Mouse (Mus musculus): Measurements from ENCODE around the gene Npvf. TPM values are rescaled to one million over a fixed set of nuclear protein-coding genes. Genes with fewer than 3 reads are reported as not detected.
"Not testable (repeated sequence)": the region's sequence is repeated elsewhere in the genome, so short reads cannot be mapped to it uniquely, and the experiment has no call there.

Npvf gene
- polyA plus RNA-seq, 1 experiment from 2014 or later: 0.26 TPM

GRCm38 (mm10) chr6:50662925-50663583, 8.8 kb upstream of the Npvf start:
- peak; percentile 59 for ATAC-seq (replicated peaks; ENCODE audit: low FRiP score)

GRCm38 (mm10) chr6:50661729-50662128, 7.5 kb upstream of the Npvf start:
- Histone ChIP-seq H3K36me3 (no peaks in the 10 kb centered on the region), H3K27me3 (no peaks in the 10 kb centered on the region), H3K27ac (peak overlapping the region; percentile 39; the same call in 1 of the 2 replicates), H3K9me3 (replicated peaks) (no peaks in the 10 kb centered on the region), H3K4me1 (peaks cover 36% of the 10 kb centered on the region), H3K4me3 (replicated peaks) (no peak overlapping the region), H3K9ac (no peak overlapping the region), H3K4me2 (no peak overlapping the region)
- ATAC-seq (replicated peaks; ENCODE audit: low FRiP score): no peak
- 67% methylated on average over 7 of the region's 7 CpGs for WGBS

More at GRCm38 (mm10) chr6:50662925-50663583, 8.8 kb upstream of the Npvf start:
- Histone ChIP-seq H3K9ac (no peak overlapping the region), H3K27ac (peak overlapping the region; percentile 86), H3K36me3 (no peaks in the 10 kb centered on the region), H3K27me3 (no peaks in the 10 kb centered on the region), H3K4me1 (peaks cover 43% of the 10 kb centered on the region), H3K4me3 (replicated peaks) (no peak overlapping the region), H3K4me2 (no peak overlapping the region), H3K9me3 (replicated peaks) (no peaks in the 10 kb centered on the region)
- 30% methylated on average over 12 of the region's 12 CpGs for WGBS

DNA sequence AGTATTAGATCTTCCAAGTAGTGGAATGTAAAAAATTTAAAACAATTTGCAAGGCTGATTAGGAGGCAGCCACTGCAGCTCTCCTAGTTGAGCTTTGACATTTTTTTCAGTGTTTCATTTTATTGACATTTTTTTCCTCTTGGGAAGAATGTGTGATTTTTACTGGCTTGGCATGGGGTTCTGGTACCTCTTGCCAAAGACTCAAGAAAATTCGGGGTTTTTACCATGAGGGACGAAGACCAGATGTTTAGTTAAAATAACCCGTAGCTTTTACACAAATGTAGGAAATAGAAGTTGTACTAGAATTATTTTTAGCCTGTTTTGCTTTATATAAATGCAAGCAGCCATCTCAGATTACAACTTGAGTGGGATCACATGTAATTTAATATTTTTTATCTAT, 4.2 kb upstream of the Npvf start:
- H3K27me3 ChIP-seq: no peaks in the 10 kb centered on the region
- no peaks in the 10 kb centered on the region for H3K9me3 ChIP-seq (replicated peaks)
- no peak overlapping the region for H3K4me2 ChIP-seq
- H3K36me3 ChIP-seq: no peaks in the 10 kb centered on the region
- ATAC-seq (replicated peaks; ENCODE audit: low FRiP score): no peak
- 58% methylated on average over 3 of the region's 3 CpGs for WGBS
- H3K4me1 ChIP-seq: peaks cover 16% of the 10 kb centered on the region
- H3K4me3 ChIP-seq (replicated peaks): no peak overlapping the region
- no peak overlapping the region for H3K9ac ChIP-seq
- H3K27ac ChIP-seq: no peak overlapping the region

DNA sequence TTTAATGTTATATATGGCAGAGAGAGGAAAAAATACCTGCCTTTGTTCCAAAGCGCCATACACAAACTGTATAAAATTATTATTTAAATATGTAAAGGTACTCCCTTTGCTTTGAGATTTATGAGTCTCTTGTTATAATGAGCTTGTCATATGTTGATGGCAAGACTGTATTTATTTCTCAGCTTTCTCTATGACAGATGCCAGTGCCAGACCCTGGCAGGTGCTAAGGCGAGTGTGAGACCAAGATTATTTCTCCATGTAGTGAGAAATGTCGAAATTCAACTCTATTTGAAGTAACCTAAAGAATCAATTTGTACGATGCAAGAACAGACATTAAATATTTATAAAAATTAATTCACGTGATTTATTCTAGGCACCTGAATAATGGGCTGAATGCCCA, 3.8 kb upstream of the Npvf start:
- ATAC-seq (replicated peaks; ENCODE audit: low FRiP score): no peak
- no peaks in the 10 kb centered on the region for H3K36me3 ChIP-seq
- H3K27me3 ChIP-seq: no peaks in the 10 kb centered on the region
- no peak overlapping the region for H3K4me2 ChIP-seq
- no peaks in the 10 kb centered on the region for H3K9me3 ChIP-seq (replicated peaks)
- 88% methylated on average over 5 of the region's 5 CpGs for WGBS
- no peak overlapping the region for H3K27ac ChIP-seq
- peaks cover 12% of the 10 kb centered on the region for H3K4me1 ChIP-seq
- H3K4me3 ChIP-seq (replicated peaks): no peak overlapping the region
- H3K9ac ChIP-seq: no peak overlapping the region

DNA sequence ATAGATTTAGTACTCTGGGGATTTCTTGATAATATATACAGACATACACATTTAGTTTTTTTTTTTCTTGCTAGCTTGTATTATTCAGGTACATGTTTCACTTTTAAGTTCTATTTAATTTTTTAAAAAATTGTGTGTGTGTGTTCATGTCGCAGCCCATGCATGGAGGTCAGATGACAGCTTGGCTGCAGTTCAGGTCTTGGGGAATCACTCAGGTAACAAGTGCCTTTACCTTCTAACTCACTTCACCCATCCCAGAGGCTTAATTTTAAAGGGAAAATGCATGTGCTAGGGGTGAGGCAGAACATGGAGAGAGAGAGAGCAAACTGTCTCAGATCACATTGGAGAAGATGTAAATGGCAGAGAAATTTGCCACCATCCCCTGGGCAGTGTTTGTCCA, 2.2 kb upstream of the Npvf start:
- Histone ChIP-seq H3K36me3 (no peaks in the 10 kb centered on the region), H3K4me2 (no peak overlapping the region), H3K4me3 (replicated peaks) (no peak overlapping the region), H3K4me1 (peaks cover 3% of the 10 kb centered on the region), H3K9me3 (replicated peaks) (no peaks in the 10 kb centered on the region), H3K27ac (no peak overlapping the region), H3K27me3 (no peaks in the 10 kb centered on the region), H3K9ac (no peak overlapping the region)
- WGBS: 94% methylated on average over 1 of the region's 1 CpGs
- no peak for ATAC-seq (replicated peaks; ENCODE audit: low FRiP score)

DNA sequence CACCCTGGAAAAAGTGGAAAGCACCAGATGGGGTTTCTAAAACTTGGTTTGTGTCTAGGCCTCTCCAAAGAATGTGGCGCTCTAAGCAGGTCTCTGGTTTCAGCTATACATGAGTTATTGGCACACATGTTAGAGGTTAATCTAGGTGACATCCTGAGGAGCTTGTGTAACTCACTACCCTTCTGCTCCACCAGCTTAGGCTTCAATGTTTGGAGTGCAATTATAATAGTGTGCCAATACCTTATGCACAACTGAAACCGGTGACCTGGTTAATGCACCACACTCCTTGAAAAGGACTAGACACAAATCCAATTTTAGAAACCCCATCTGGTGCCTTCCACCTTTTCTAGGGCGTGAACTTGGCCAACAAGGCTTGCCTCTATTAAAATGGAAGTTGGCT, 1.7 kb upstream of the Npvf start:
- Histone ChIP-seq H3K27me3 (no peaks in the 10 kb centered on the region), H3K36me3 (no peaks in the 10 kb centered on the region), H3K9me3 (replicated peaks) (no peaks in the 10 kb centered on the region), H3K9ac (no peak overlapping the region), H3K4me2 (no peak overlapping the region), H3K27ac (no peak overlapping the region), H3K4me3 (replicated peaks) (no peak overlapping the region), H3K4me1 (0 out of 2 replicates have a peak, but pooled peaks cover 2% of the 10 kb centered on the region)
- no peak for ATAC-seq (replicated peaks; ENCODE audit: low FRiP score)
- 77% methylated on average over 3 of the region's 3 CpGs for WGBS

DNA sequence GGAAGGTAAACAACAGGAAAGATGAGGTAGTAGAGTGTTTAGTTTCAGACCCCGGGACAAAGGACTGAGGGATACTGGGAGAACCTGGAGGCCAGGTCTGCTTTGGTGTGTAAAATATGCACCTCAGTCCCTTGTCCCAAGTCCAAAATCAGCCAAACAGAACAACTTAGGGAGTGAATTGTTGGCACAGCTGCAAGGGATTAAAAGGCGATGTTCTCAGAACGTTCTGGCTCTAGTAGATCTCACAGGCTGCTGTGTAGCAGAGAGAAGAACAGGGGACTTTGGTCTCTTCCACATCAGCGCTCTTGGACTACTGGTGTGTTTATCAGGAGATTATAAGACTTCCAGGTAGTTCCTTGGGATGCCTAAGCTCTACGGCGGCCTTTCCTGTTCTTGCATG, 6.6 kb downstream of the Npvf start:
- Histone ChIP-seq H3K4me1 (peaks cover 26% of the 10 kb centered on the region), H3K4me2 (no peak overlapping the region), H3K27me3 (no peaks in the 10 kb centered on the region), H3K4me3 (replicated peaks) (no peak overlapping the region), H3K27ac (peak overlapping the region; percentile 37; the same call in 1 of the 2 replicates), H3K9me3 (replicated peaks) (no peaks in the 10 kb centered on the region), H3K36me3 (no peaks in the 10 kb centered on the region), H3K9ac (no peak overlapping the region)
- WGBS: 65% methylated on average over 6 of the region's 6 CpGs
- no peak for ATAC-seq (replicated peaks; ENCODE audit: low FRiP score)

GRCm38 (mm10) chr6:50646659-50647058, 7.6 kb downstream of the Npvf start:
- no peak overlapping the region for H3K9ac ChIP-seq
- no peak for ATAC-seq (replicated peaks; ENCODE audit: low FRiP score)

DNA sequence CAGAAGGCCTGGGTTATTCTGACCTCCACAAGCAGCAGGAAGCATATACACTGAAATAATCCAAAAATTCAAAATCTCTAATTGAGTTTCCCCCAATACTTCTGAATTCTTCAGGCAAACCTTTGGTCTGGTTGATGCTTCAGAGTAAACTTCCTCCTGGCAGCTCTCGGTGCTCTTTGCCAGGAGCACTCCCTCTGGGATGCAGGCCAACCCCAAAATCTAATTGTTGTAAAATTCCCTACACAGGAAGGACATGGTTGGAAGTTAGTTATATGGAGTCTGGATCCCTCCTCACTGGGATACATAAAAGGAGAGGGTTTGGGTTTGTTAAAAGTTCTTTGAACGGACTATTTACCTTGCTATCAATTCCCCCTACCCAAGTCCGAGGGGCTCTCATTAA, 9.5 kb downstream of the Npvf start:
- ATAC-seq (replicated peaks; ENCODE audit: low FRiP score): no peak
- Histone ChIP-seq H3K27me3 (no peaks in the 10 kb centered on the region), H3K9ac (no peak overlapping the region), H3K4me2 (no peak overlapping the region), H3K27ac (no peak overlapping the region), H3K4me3 (replicated peaks) (no peak overlapping the region), H3K9me3 (replicated peaks) (no peaks in the 10 kb centered on the region), H3K4me1 (peaks cover 32% of the 10 kb centered on the region), H3K36me3 (no peaks in the 10 kb centered on the region)
- 63% methylated on average over 3 of the region's 3 CpGs for WGBS

More at GRCm38 (mm10) chr6:50646659-50647058, 7.6 kb downstream of the Npvf start:
- H3K27ac ChIP-seq: no peak overlapping the region
- no peaks in the 10 kb centered on the region for H3K9me3 ChIP-seq (replicated peaks)
- H3K4me2 ChIP-seq: no peak overlapping the region
- no peaks in the 10 kb centered on the region for H3K27me3 ChIP-seq
- H3K4me1 ChIP-seq: peaks cover 32% of the 10 kb centered on the region
- no peaks in the 10 kb centered on the region for H3K36me3 ChIP-seq
- WGBS: 58% methylated on average over 3 of the region's 3 CpGs
- H3K4me3 ChIP-seq (replicated peaks): no peak overlapping the region

- H3K9me3 ChIP-seq (replicated peaks): no peaks in the 10 kb centered on the region
- 0 out of 2 replicates have a peak, but pooled peaks have one; percentile 25 for ATAC-seq (replicated peaks; ENCODE audit: low FRiP score)
- H3K4me1 ChIP-seq: peaks cover 21% of the 10 kb centered on the region
- no peak overlapping the region for H3K4me2 ChIP-seq
- H3K27ac ChIP-seq: no peak overlapping the region
- 43% methylated on average over 5 of the region's 5 CpGs for WGBS
- H3K9ac ChIP-seq: no peak overlapping the region
- H3K4me3 ChIP-seq (replicated peaks): no peak overlapping the region
- no peaks in the 10 kb centered on the region for H3K27me3 ChIP-seq
- H3K36me3 ChIP-seq: no peaks in the 10 kb centered on the region
These were observed 12.3 kb downstream of the Npvf start for GRCm38 (mm10) chr6:50641898-50642297.

DNA sequence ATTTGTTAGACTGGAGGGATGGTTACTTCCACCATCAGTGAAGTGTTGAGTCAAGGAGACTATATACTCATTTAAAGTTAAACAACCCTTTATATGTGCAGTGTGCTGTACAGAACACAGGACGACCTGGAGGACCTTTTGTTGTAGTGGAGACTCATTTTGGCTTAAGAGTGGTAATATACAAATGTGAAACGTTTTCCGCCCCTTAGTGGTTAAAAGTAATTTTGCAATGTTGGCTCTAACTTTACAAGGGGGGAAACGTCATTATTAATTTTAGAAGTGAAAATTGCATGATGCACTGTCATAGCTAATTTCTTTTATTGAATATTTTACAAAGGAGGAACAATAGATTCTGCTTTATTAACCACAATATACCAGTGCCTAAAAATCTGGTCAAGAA, 13.9 kb downstream of the Npvf start:
- Histone ChIP-seq H3K4me2 (no peak overlapping the region), H3K4me3 (replicated peaks) (no peak overlapping the region), H3K9me3 (replicated peaks) (no peaks in the 10 kb centered on the region), H3K4me1 (peaks cover 21% of the 10 kb centered on the region), H3K9ac (no peak overlapping the region), H3K36me3 (no peaks in the 10 kb centered on the region), H3K27me3 (no peaks in the 10 kb centered on the region), H3K27ac (no peak overlapping the region)
- ATAC-seq (replicated peaks; ENCODE audit: low FRiP score): no peak
- 80% methylated on average over 4 of the region's 4 CpGs for WGBS

DNA sequence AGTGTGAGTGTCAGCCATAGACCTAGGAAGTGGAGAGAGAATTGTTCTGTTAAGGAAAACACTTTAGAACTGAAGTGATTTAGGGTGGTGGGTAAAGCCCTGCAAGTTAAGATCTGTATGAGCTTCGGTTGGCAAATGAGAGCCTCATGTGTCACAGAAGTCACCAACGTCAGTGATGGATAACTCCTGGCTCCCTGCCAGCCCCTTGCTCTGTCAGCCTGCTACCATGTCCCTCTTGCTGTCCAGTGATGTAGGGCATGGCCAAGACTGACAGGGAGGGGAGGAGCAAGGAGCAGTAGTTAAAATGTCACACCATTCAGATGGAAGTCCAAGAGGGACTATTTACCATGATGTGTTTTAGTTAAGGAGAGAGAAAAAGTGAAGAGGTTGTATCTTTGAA, 14.6 kb downstream of the Npvf start:
- no peaks in the 10 kb centered on the region for H3K27me3 ChIP-seq
- no peaks in the 10 kb centered on the region for H3K9me3 ChIP-seq (replicated peaks)
- 9% methylated on average over 2 of the region's 2 CpGs for WGBS
- H3K4me2 ChIP-seq: no peak overlapping the region
- no peak overlapping the region for H3K27ac ChIP-seq
- H3K36me3 ChIP-seq: no peaks in the 10 kb centered on the region
- no peak for ATAC-seq (replicated peaks; ENCODE audit: low FRiP score)
- peaks cover 18% of the 10 kb centered on the region for H3K4me1 ChIP-seq
- H3K9ac ChIP-seq: no peak overlapping the region
- H3K4me3 ChIP-seq (replicated peaks): no peak overlapping the region

GRCm38 (mm10) chr6:50626170-50626569, 28.1 kb downstream of the Npvf start:
- H3K27me3 ChIP-seq; H3K4me3 ChIP-seq (replicated peaks); H3K27ac ChIP-seq; H3K9ac ChIP-seq; H3K4me2 ChIP-seq; H3K9me3 ChIP-seq (replicated peaks); ATAC-seq (replicated peaks; ENCODE audit: low FRiP score); H3K4me1 ChIP-seq; H3K36me3 ChIP-seq: not testable (repeated sequence)
- WGBS: 72% methylated on average over 2 of the region's 2 CpGs

Data from kidney, embryonic 15.5 days (tissue).